Mouse (Mus musculus): ENCODE data around the gene Asb4. TPM values are rescaled to one million over a fixed set of nuclear protein-coding genes. Genes with fewer than 3 reads are reported as not detected.

Gene Asb4
- polyA plus RNA-seq, 1 experiment from 2014 or later: 40.6 TPM

DNA sequence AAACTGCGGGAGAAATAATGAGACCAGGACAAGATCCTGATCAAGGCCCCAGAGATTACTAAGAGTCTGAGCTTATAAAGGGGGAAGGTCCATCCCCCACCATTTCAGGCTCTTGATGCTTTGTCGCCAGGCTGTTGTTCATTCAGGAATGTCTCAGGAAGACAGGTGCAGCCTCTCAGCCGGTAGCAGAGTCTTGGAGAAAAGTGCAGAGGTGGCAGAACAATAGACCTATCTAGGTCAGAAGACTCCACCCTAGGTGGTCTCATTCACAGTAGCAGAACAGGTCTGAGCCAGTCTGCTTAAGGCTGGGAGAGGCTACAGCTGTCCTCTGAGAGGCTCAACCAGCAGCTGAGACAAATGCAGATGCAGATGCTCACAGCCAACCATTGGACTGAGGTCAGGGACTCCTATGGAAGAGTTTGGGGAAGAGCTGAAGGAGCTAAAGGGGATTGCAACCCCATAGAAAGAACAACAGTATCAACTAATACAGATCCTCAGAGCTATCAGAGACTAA lies 99.1 kb downstream of the Asb4 start:
- Histone ChIP-seq H3K4me3 (ENCODE audit: low read length) (no peak overlapping the region), H3K4me2 (replicated peaks; ENCODE audit: low read depth, low read length) (no peak overlapping the region), H3K4me1 (ENCODE audit: control insufficient read depth, insufficient read depth, low read length) (no peaks in the 10 kb centered on the region), H3K27ac (ENCODE audit: low read depth, low read length) (no peak overlapping the region), H3K36me3 (ENCODE audit: control insufficient read depth, insufficient read depth, low read length) (no peaks in the 10 kb centered on the region), H3K9ac (ENCODE audit: low read depth, low read length) (no peak overlapping the region), H3K9me3 (ENCODE audit: control insufficient read depth, low read length) (no peaks in the 10 kb centered on the region), H3K27me3 (ENCODE audit: control insufficient read depth, insufficient read depth, low read length) (no peaks in the 10 kb centered on the region)
- 74% methylated on average over 3 of the region's 3 CpGs for WGBS
- ATAC-seq (ENCODE audit: low FRiP score, low TSS enrichment): no peak

Other genes starting within 250 kb of the Asb4 start
- gene Pon1, start 189.4 kb upstream of the Asb4 start, polyA plus RNA-seq (2014; fragmentation: Nextera tagmentation; extraction: Ambion mirVana): 0.37 TPM in 1 of 2 replicates, not detected in the other
- gene Pon3, start 127.1 kb upstream of the Asb4 start, polyA plus RNA-seq (2014; fragmentation: Nextera tagmentation; extraction: Ambion mirVana): 10.3 and 13.3 TPM in 2 replicates
- 23.8 and 32.6 TPM in 2 replicates for gene Pon2, start 84.9 kb upstream of the Asb4 start, polyA plus RNA-seq (2014; fragmentation: Nextera tagmentation; extraction: Ambion mirVana)
- 1.3 and 3.6 TPM in 2 replicates for gene Pdk4, start 112.9 kb downstream of the Asb4 start, polyA plus RNA-seq (2014; fragmentation: Nextera tagmentation; extraction: Ambion mirVana)